Mouse (Mus musculus) heart, embryonic 11.5 days (tissue): ENCODE results near the gene Noxo1. TPM values are rescaled to one million over a fixed set of nuclear protein-coding genes. Genes with fewer than 3 reads are reported as not detected.
A peak's percentile ranks its signal among the peaks of the same experiment; 100 is the strongest.
"Not testable (repeated sequence)": the region's sequence is repeated elsewhere in the genome, so short reads cannot be mapped to it uniquely, and the experiment has no call there.

Source experiments
- ATAC-seq: fragments of 200-750 bp; cut with Nextera tagmentation; replicated peaks from 2 replicates; pipeline ENCODE4 v1.8.0; 2017; ENCODE audit warnings: moderate library complexity; ENCODE audit not compliant: insufficient number of reproducible peaks, low FRiP score, low TSS enrichment
- H3K27ac ChIP-seq: fragments of 300-500 bp; sonication (generic); 2 replicates; pipeline ENCODE4 v1.5.1; 2014; ENCODE audit warnings: mild to moderate bottlenecking, low read depth, low read length
- H3K27me3 ChIP-seq: fragments of 300-500 bp; sonication (generic); 2 replicates; pipeline ENCODE4 v1.6.1; 2014; ENCODE audit warnings: mild to moderate bottlenecking, low read length, mixed read lengths; ENCODE audit not compliant: control insufficient read depth, insufficient read depth
- H3K36me3 ChIP-seq: fragments of 300-500 bp; sonication (generic); 2 replicates; pipeline ENCODE4 v1.6.1; 2014; ENCODE audit warnings: mild to moderate bottlenecking, low read length, moderate library complexity, mixed read lengths; ENCODE audit not compliant: control insufficient read depth, insufficient read depth
- H3K4me1 ChIP-seq: fragments of 300-500 bp; sonication (generic); 2 replicates; pipeline ENCODE4 v1.6.1; 2014; ENCODE audit warnings: low read length; ENCODE audit not compliant: control insufficient read depth, insufficient read depth
- H3K4me2 ChIP-seq: fragments of 300-500 bp; sonication (generic); 2 replicates; pipeline ENCODE4 v1.6.1; 2014; ENCODE audit warnings: mild to moderate bottlenecking, moderate library complexity
- H3K4me3 ChIP-seq: fragments of 300-500 bp; sonication (generic); 2 replicates; pipeline ENCODE4 v1.5.1; 2014; ENCODE audit warnings: low read depth, low read length
- H3K9ac ChIP-seq: fragments of 300-500 bp; sonication (generic); 2 replicates; pipeline ENCODE4 v1.6.1; 2014; ENCODE audit warnings: mild to moderate bottlenecking, low read depth, low read length, moderate library complexity
- H3K9me3 ChIP-seq: fragments of 300-500 bp; sonication (generic); replicated peaks from 2 replicates; pipeline ENCODE4 v1.6.1; 2016; ENCODE audit warnings: low read length; ENCODE audit not compliant: control insufficient read depth
- WGBS: fragments of 180-500 bp; shearing (Covaris S2); extraction: QIAGEN DNeasy Blood & Tissue Kit; methylation state at CpG from one replicate; pipeline ENCODE4 v1.1.7; 2014; ENCODE audit not compliant: insufficient replicate concordance; 5-methylcytosine and 5-hydroxymethylcytosine counted together
- polyA plus RNA-seq: library from polyadenylated mRNA; unstranded; fragments of >200 nt; fragmentation: Nextera tagmentation; extraction: Ambion mirVana; gene quantifications from 2 replicates; pipeline ENCODE4 v1.2.1, GENCODE M21; 2014

Noxo1 gene
- polyA plus RNA-seq, 1 experiment from 2014 or later: 0.49 TPM

- Histone ChIP-seq H3K27ac (0 out of 2 replicates have a peak overlapping the region, but pooled peaks have one; percentile 50), H3K4me1 (peaks cover 23% of the 10 kb centered on the region), H3K9ac (peak overlapping the region; percentile 89), H3K4me2 (peak overlapping the region; percentile 88), H3K4me3 (peak overlapping the region; percentile 72), H3K36me3 (peaks cover 17% of the 10 kb centered on the region)
- not testable (repeated sequence) for ATAC-seq, H3K9me3 ChIP-seq, H3K27me3 ChIP-seq
- WGBS: 0% methylated on average over 11 of the region's 11 CpGs
Measured at GRCm38 (mm10) chr17:24720616-24721015, 24.6 kb downstream of the Noxo1 start.

DNA sequence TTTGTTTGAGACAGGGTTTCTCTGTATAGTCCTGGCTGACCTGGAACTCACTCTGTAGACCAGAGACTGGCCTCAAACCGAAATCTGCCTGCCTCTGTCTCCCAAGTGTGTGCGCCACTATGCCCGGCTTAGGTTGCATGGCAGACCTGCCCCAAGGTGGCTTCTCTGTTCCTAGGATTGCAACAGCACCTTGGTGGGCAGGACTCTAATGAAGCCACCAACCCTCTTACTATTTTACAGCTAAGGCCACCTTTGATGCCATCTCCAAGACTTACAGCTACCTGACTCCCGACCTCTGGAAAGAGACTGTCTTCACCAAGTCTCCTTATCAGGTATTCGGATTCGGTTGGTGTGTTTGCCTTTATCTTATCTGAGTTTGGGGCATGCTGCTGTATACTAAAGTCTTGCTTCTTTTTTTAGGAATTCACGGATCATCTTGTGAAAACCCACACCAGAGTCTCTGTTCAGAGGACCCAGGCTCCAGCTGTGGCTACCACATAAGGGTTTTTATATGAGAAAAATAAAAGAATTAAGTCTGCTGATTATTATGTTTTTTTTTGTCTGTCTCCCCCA, 25.4 kb downstream of the Noxo1 start:
- H3K27ac ChIP-seq, ATAC-seq, H3K9me3 ChIP-seq, H3K27me3 ChIP-seq: not testable (repeated sequence)
- H3K4me3 ChIP-seq: peak overlapping the region; percentile 72
- H3K4me2 ChIP-seq: peak overlapping the region; percentile 88
- WGBS: 37% methylated on average over 7 of the region's 7 CpGs
- H3K9ac ChIP-seq: peak overlapping the region; percentile 69
- H3K36me3 ChIP-seq: peaks cover 13% of the 10 kb centered on the region
- peaks cover 23% of the 10 kb centered on the region for H3K4me1 ChIP-seq

GRCm38 (mm10) chr17:24722220-24722924, 26.3 kb downstream of the Noxo1 start:
- Histone ChIP-seq H3K4me1 (peaks cover 23% of the 10 kb centered on the region), H3K27me3 (peaks cover under 1% of the 10 kb centered on the region; the same call in 1 of the 2 replicates), H3K4me3 (peak overlapping the region; percentile 72), H3K9ac (peak overlapping the region; percentile 31), H3K4me2 (peak overlapping the region; percentile 88), H3K27ac (peak overlapping the region; percentile 22), H3K36me3 (peaks cover 12% of the 10 kb centered on the region), H3K9me3 (no peaks in the 10 kb centered on the region)
- ATAC-seq: no peak
- WGBS: 31% methylated on average over 13 of the region's 13 CpGs

GRCm38 (mm10) chr17:24723122-24723880, 27.3 kb downstream of the Noxo1 start:
- H3K27me3 ChIP-seq: peaks cover 3% of the 10 kb centered on the region; the same call in 1 of the 2 replicates
- peak overlapping the region; percentile 95 for H3K9ac ChIP-seq
- no peaks in the 10 kb centered on the region for H3K9me3 ChIP-seq
- no peak for ATAC-seq
- peaks cover 12% of the 10 kb centered on the region for H3K36me3 ChIP-seq
- peak overlapping the region; percentile 88 for H3K4me2 ChIP-seq
- H3K27ac ChIP-seq: peak overlapping the region; percentile 85
- WGBS: 3% methylated on average over 12 of the region's 12 CpGs
- peak overlapping the region; percentile 91 for H3K4me3 ChIP-seq
- H3K4me1 ChIP-seq: peaks cover 23% of the 10 kb centered on the region

DNA sequence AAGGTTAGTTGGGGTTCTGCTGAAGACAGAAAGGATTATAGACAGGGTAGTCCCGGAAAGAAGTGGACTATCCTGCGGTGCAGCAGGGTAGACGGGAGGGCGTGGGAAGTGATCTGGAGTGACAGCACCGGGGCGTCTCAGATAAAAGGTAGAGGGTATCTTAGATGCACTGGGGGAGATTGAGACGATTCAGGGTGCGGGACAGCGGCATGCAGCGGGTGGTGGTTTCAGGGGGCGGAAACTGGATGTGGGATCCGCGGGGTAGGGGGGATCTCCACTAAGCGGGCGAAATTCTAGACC, 27.8 kb downstream of the Noxo1 start:
- Histone ChIP-seq H3K9ac (peak overlapping the region; percentile 95), H3K4me2 (peak overlapping the region; percentile 88), H3K4me3 (peak overlapping the region; percentile 91), H3K36me3 (peaks cover 12% of the 10 kb centered on the region), H3K27ac (peak overlapping the region; percentile 85), H3K4me1 (peaks cover 23% of the 10 kb centered on the region), H3K9me3 (no peaks in the 10 kb centered on the region), H3K27me3 (peaks cover 3% of the 10 kb centered on the region; the same call in 1 of the 2 replicates)
- WGBS: 0% methylated on average over 15 of the region's 15 CpGs
- peak; percentile 12; the same call in 1 of the 2 replicates for ATAC-seq

DNA sequence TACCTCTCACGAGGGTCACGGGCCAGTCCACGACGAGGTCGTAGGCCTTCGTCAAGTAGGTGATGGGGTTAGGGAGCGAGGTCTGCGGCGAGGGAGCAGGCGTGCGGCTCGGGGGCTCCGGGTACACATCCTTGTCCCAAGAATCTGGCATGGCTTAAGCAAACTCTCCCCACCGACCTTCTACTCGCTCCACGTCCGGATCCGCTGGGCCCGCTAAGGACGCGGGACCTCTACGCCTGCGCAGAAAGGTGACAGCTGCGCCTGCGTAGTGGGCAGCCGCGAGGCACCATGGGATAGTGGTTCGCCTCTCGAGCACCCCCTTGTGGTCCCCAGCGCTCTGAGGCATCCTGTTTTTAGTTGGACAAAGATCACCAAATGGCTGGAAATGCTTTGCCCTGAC, 28.1 kb downstream of the Noxo1 start, which contains the start of gene Ndufb10:
Ndufb10 (minus strand) TSS at position 295 of the 400 bp plus-strand sequence.
- peak within 1 kb of the TSS; percentile 85 for H3K27ac ChIP-seq
- peak; percentile 60 for ATAC-seq

DNA sequence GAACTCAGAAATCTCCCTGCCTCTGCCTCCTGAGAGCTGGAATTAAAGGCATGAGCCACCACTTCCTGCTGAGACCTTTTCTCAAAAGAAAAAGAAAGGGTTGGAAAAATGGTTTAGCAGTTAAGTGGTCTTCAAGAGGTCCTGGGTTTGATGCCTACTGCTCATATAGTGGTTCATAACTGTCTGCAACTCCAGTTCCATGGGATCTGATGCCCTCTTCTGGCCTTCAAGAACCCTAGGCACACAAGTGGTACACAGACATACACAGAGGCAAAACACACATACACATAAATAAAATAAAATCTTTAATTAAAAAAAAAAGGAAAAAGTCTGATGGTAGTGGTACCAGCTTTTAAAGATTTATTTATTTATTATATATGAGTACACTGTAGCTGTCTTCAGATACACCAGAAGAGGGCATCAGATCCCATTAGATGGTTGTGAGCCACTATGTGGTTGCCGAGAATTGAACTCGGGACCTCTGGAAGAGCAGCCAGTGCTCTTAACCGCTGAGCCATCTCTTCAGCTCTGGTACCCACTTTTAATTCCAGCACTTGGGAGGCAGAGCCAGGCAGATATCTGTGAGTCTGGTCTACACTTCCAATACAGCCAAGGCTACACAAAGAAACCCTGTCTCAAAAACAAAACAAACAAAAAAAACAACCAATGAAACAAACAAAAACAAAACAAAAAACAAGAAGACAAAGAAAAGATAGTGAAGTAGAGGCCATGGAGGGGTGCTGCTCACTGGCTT, 29.8 kb downstream of the Noxo1 start:
- no peaks in the 10 kb centered on the region for H3K9me3 ChIP-seq
- H3K27ac ChIP-seq: no peak overlapping the region
- H3K4me2 ChIP-seq: no peak overlapping the region
- ATAC-seq: no peak
- peaks cover 12% of the 10 kb centered on the region for H3K36me3 ChIP-seq
- H3K9ac ChIP-seq: no peak overlapping the region
- peaks cover 23% of the 10 kb centered on the region for H3K4me1 ChIP-seq
- 71% methylated on average over 3 of the region's 3 CpGs for WGBS
- peaks cover 3% of the 10 kb centered on the region; the same call in 1 of the 2 replicates for H3K27me3 ChIP-seq
- H3K4me3 ChIP-seq: no peak overlapping the region

More for the DNA sequence above, 28.1 kb downstream of the Noxo1 start, which contains the start of gene Ndufb10:
- peak within 1 kb of the TSS; percentile 91 for H3K4me3 ChIP-seq
- H3K4me1 ChIP-seq: peaks cover 23% of the 10 kb centered on the region
- peak within 1 kb of the TSS; percentile 95 for H3K9ac ChIP-seq
- WGBS: under 1% methylated on average over 30 of the region's 30 CpGs
- no peaks in the 10 kb centered on the region for H3K9me3 ChIP-seq
- peaks cover 12% of the 10 kb centered on the region for H3K36me3 ChIP-seq
- H3K27me3 ChIP-seq: peaks cover 3% of the 10 kb centered on the region; the same call in 1 of the 2 replicates
- H3K4me2 ChIP-seq: peak within 1 kb of the TSS; percentile 88

DNA sequence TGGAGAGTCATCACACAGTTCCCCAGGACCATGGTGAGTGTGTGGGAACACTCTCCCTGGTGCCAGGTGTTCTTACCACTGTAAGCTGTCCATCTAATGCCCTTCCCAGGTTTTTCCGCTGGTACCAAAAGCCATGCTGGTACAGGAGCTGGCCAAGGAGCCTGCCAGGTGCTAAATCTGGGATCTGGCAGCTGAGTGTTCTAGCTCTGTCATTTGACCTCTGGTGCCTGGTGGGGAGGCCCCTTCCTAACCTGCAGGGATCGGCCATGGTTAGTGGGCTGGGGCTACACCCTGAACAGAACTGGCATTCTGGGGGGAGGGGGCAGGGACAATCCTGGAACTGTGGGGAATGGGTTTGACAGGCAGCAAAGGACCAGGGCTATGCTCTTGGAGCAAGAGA, 31.6 kb downstream of the Noxo1 start, which contains the start of gene Rpl3l:
Rpl3l (plus strand) TSS at position 203 of the 400 bp plus-strand sequence.
- Histone ChIP-seq H3K4me2 (no peak within 1 kb of the TSS), H3K9me3 (no peaks in the 10 kb centered on the region), H3K27ac (no peak within 1 kb of the TSS), H3K27me3 (peaks cover 3% of the 10 kb centered on the region; the same call in 1 of the 2 replicates), H3K4me3 (no peak within 1 kb of the TSS), H3K9ac (no peak within 1 kb of the TSS), H3K36me3 (no peaks in the 10 kb centered on the region), H3K4me1 (peaks cover 15% of the 10 kb centered on the region)
- 70% methylated on average over 2 of the region's 2 CpGs for WGBS
- no peak for ATAC-seq
